Mouse (Mus musculus) gastrocnemius, postnatal 4 days (tissue): ENCODE data around the gene Tmco5. TPM values are rescaled to one million over a fixed set of nuclear protein-coding genes. Genes with fewer than 3 reads are reported as not detected.

Experiments
- DNase-seq, 2 experiments: peaks; one replicate each; pipeline ENCODE4 v3.0.0; 2021 to 2022; ENCODE audit warnings: low spot score in 2 of 2, mixed read lengths in 2 of 2
- long read RNA-seq, 2 experiments: library from polyadenylated mRNA; stranded (forward); transcript quantifications; one replicate each; pipeline ENCODE4 v2.0.0; 2021
- total RNA-seq, 2 experiments: library from RNA; stranded (reverse); gene quantifications; 2 replicates each; pipeline ENCODE4 v1.2.3; 2021

Tmco5 gene
- not detected for total RNA-seq
- long read RNA-seq, experiment 1: 0 reads
- long read RNA-seq, experiment 2: 0 reads

- no peak for DNase-seq
These were observed at the start of gene Tmco5 for GRCm38 (mm10) chr2:116878391-116878790. Gene Tmco5 (plus strand): TSS chr2:116878691.

GRCm38 (mm10) chr2:116831863-116832262, 46.6 kb upstream of the Tmco5 start:
- no peak for DNase-seq

GRCm38 (mm10) chr2:116837829-116838228, 40.7 kb upstream of the Tmco5 start:
- no peak for DNase-seq

GRCm38 (mm10) chr2:116838538-116839197, 39.8 kb upstream of the Tmco5 start:
- no peak for DNase-seq

GRCm38 (mm10) chr2:116849980-116850636, 28.4 kb upstream of the Tmco5 start:
- no peak for DNase-seq

GRCm38 (mm10) chr2:116851356-116851755, 27.1 kb upstream of the Tmco5 start:
- DNase-seq: no peak

- peak in 1 of 2 experiments; percentile 7 for DNase-seq
These were observed 26.2 kb upstream of the Tmco5 start for GRCm38 (mm10) chr2:116852249-116852648.

GRCm38 (mm10) chr2:116858703-116859102, 19.8 kb upstream of the Tmco5 start:
- DNase-seq: no peak

GRCm38 (mm10) chr2:116876955-116877615, 1.4 kb upstream of the Tmco5 start:
- DNase-seq: no peak

GRCm38 (mm10) chr2:116879730-116880129, 1.2 kb downstream of the Tmco5 start:
- no peak for DNase-seq

- DNase-seq: no peak
These were observed 15.0 kb downstream of the Tmco5 start for GRCm38 (mm10) chr2:116893316-116893987.

- DNase-seq: peak in 1 of 2 experiments; percentile 15
These were observed 15.5 kb downstream of the Tmco5 start for GRCm38 (mm10) chr2:116893988-116894363.

GRCm38 (mm10) chr2:116899615-116900272, 21.3 kb downstream of the Tmco5 start:
- peak; percentile 83 to 85 for DNase-seq

GRCm38 (mm10) chr2:116900273-116900843, 21.9 kb downstream of the Tmco5 start:
- DNase-seq: peak in 1 of 2 experiments; percentile 15

GRCm38 (mm10) chr2:116908268-116908667, 29.8 kb downstream of the Tmco5 start:
- no peak for DNase-seq

- no peak for DNase-seq
These were observed 34.0 kb downstream of the Tmco5 start for GRCm38 (mm10) chr2:116912334-116913070.

GRCm38 (mm10) chr2:116913677-116914405, 35.4 kb downstream of the Tmco5 start:
- no peak for DNase-seq

- DNase-seq: no peak
These were observed 36.1 kb downstream of the Tmco5 start for GRCm38 (mm10) chr2:116914636-116915035.

GRCm38 (mm10) chr2:116918598-116918997, 40.1 kb downstream of the Tmco5 start:
- DNase-seq: no peak
